Mouse (Mus musculus) liver, embryonic 16.5 days (tissue): Measurements from ENCODE around the gene Shf. TPM values are rescaled to one million over a fixed set of nuclear protein-coding genes. Genes with fewer than 3 reads are reported as not detected.

Experiments
- ATAC-seq: fragments of 200-750 bp; cut with Nextera tagmentation; 2 replicates; pipeline ENCODE4 v1.8.0; 2017; ENCODE audit warnings: low read depth, mild to moderate bottlenecking, moderate number of reproducible peaks, moderate library complexity
- H3K27ac ChIP-seq: fragments of 300-500 bp; sonication (generic); 2 replicates; pipeline ENCODE4 v1.5.1; 2014; ENCODE audit warnings: mild to moderate bottlenecking, low read length
- H3K27me3 ChIP-seq: fragments of 300-500 bp; sonication (generic); 2 replicates; pipeline ENCODE4 v1.6.1; 2014; ENCODE audit warnings: low read depth, low read length, mixed read lengths; ENCODE audit not compliant: control insufficient read depth, insufficient read depth
- H3K36me3 ChIP-seq: fragments of 300-500 bp; sonication (generic); 2 replicates; pipeline ENCODE4 v1.6.1; 2014; ENCODE audit warnings: mild to moderate bottlenecking; ENCODE audit not compliant: control insufficient read depth, insufficient read depth
- H3K4me1 ChIP-seq: fragments of 300-500 bp; sonication (generic); 2 replicates; pipeline ENCODE4 v1.6.1; 2014; ENCODE audit warnings: low read depth, low read length, mixed read lengths; ENCODE audit not compliant: control insufficient read depth
- H3K4me2 ChIP-seq: fragments of 300-500 bp; sonication (generic); 2 replicates; pipeline ENCODE4 v1.6.1; 2014; ENCODE audit warnings: low read depth, low read length, mixed read lengths
- H3K4me3 ChIP-seq: fragments of 300-500 bp; sonication (generic); 2 replicates; pipeline ENCODE4 v1.5.1; 2014; ENCODE audit warnings: low read depth, mild to moderate bottlenecking, low read length
- H3K9ac ChIP-seq: fragments of 300-500 bp; sonication (generic); 2 replicates; pipeline ENCODE4 v1.6.1; 2014; ENCODE audit warnings: low read depth, low read length
- H3K9me3 ChIP-seq: fragments of 300-500 bp; sonication (generic); replicated peaks from 2 replicates; pipeline ENCODE4 v1.6.1; 2016; ENCODE audit warnings: low read length; ENCODE audit not compliant: control insufficient read depth
- WGBS: fragments of 180-500 bp; shearing (Covaris S2); extraction: QIAGEN DNeasy Blood & Tissue Kit; methylation state at CpG from one replicate; pipeline ENCODE4 v1.1.7; 2014; ENCODE audit not compliant: insufficient replicate concordance; 5-methylcytosine and 5-hydroxymethylcytosine counted together
- polyA plus RNA-seq: library from polyadenylated mRNA; unstranded; fragments of >200 nt; fragmentation: Nextera tagmentation; extraction: Ambion mirVana; gene quantifications from 2 replicates; pipeline ENCODE4 v1.2.1, GENCODE M21; 2015

Shf gene
- polyA plus RNA-seq, 1 experiment from 2014 or later = 1.3 TPM

DNA sequence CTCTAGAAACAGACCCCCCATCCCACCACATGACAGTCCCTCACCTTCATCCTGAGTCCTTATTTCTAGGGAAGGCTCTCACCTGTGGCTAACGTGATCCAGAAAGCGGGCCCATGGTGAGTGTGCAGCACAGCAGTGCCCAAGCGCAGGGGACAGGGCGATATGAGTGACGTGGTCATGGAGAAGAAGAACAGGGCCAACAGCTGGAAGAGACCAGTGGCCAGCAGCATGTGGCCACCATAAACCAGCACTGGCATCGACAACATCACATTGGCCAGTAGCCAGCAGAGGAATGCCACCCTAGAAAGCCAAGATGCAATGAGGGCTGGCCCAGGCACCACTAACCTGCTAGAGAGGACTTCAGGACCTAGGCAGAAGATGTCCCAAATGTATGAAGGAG is 64.4 kb downstream of the Shf start:
- no peak overlapping the region for H3K27ac ChIP-seq
- no peak for ATAC-seq
- H3K4me2 ChIP-seq = no peak overlapping the region
- 71% methylated on average over 6 of the region's 6 CpGs for WGBS
- H3K36me3 ChIP-seq = no peaks in the 10 kb centered on the region
- no peak overlapping the region for H3K9ac ChIP-seq
- H3K4me3 ChIP-seq = no peak overlapping the region
- peaks cover 6% of the 10 kb centered on the region for H3K4me1 ChIP-seq
- H3K27me3 ChIP-seq = peaks cover 52% of the 10 kb centered on the region
- H3K9me3 ChIP-seq = no peaks in the 10 kb centered on the region

DNA sequence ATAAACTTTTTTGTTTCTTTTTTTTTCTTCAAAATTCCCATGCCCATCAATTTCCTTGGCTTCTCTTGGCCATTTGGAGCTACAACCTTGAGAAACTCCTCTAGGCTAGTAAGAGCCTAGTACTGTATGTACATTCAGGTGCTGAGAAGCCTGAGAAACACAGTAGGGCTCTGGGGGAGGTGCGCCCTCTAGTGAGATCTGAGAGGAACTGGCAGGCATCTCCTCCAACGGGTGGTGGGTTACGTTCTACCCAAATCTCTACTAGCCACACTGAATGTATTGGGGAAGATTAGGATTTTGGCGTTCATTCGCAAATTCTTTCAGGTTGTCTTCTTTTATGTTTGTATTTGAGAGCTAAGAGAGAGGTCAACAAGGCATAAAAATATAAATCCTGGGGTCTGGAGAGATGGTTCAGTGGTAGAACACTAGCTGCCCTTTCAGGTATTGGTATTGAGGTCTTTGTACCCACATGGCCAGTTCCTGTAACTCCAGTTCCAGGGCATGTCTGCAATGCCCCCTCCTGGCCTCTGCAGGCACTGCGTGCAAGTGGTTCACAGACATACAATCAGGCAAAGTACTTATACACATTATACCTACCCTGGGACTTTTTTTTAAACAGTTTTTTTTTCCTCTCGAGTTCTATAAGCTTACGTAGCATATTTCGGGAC is 66.3 kb downstream of the Shf start:
- peaks cover 67% of the 10 kb centered on the region for H3K27me3 ChIP-seq
- no peak overlapping the region for H3K4me2 ChIP-seq
- peak; percentile 50 for ATAC-seq
- no peak overlapping the region for H3K9ac ChIP-seq
- no peak overlapping the region for H3K27ac ChIP-seq
- WGBS = 6% methylated on average over 9 of the region's 9 CpGs
- H3K9me3 ChIP-seq = no peaks in the 10 kb centered on the region
- peaks cover 11% of the 10 kb centered on the region for H3K4me1 ChIP-seq
- no peak overlapping the region for H3K4me3 ChIP-seq
- H3K36me3 ChIP-seq = no peaks in the 10 kb centered on the region

DNA sequence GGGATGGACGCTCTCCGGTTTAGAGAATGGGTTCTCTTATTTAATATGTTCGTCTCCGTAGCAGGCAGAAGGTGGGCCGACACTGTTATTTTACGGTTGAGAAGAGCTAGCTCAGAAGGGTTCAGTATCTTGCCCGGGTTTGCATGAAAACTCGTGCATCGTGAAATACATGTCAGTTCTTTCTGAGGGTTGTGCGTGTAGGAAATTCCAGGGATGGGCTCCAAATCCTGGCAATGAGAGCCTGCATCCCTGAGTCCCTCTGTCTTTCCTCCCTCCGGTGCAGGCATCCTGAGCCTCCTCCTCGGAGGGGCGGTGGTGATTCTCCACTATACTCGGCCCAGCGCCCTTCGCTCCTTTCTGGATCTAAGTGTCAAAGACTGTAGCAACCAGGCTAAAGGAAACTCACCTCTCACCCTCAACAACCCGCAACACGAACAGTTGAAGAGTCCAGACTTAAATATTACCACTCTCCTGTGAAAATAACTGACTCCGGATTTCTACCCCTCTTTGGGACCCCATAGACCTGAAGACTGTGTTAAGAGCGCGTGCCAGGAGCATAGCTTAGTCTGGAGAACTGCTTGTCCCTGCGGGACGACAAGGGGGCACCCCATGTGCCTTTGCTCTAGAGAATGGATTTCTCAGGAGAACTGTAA is 66.9 kb downstream of the Shf start:
- Histone ChIP-seq H3K4me1 (peaks cover 11% of the 10 kb centered on the region), H3K4me3 (peak overlapping the region; percentile 34), H3K27me3 (peaks cover 70% of the 10 kb centered on the region), H3K9ac (no peak overlapping the region), H3K36me3 (no peaks in the 10 kb centered on the region), H3K4me2 (peak overlapping the region; percentile 41), H3K27ac (no peak overlapping the region), H3K9me3 (no peaks in the 10 kb centered on the region)
- 10% methylated on average over 23 of the region's 23 CpGs for WGBS
- ATAC-seq = no peak

DNA sequence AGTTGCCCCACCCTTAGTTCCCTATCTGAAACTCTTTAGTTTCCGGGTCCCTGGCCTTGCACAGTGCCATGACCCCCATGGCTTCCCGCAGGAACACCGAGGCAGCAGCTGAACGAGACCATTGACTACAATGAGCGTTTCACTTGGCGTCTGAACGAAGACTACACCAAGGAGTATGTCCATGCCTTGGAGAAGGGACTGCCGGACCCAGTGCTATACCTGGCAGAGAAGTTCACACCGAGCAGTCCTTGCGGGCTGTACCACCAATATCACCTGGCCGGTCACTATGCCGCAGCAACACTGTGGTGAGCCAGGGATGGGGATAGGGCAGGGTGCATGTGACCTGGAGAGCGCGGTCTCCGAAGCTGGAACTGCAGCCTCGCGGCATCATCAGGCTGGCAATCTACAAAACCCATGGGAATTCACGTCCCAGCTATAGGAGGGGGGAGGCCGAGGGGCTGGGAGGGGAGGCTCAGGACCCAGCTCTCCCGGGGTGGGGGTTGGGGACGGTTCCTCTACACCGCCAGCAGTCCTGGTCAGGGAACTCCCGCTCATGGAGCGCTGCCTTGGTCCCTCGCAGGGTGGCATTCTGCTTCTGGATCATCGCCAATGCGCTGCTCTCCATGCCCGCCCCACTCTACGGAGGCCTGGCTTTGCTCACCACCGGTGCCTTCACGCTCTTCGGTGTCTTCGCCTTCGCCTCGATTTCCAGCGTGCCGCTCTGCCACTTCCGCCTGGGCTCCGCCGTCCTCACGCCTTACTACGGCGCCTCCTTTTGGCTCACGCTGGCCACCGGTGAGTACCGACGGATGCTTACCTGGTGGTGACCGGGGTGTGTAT is 67.7 kb downstream of the Shf start:
- ATAC-seq = no peak
- H3K9me3 ChIP-seq = no peaks in the 10 kb centered on the region
- H3K9ac ChIP-seq = no peak overlapping the region

DNA sequence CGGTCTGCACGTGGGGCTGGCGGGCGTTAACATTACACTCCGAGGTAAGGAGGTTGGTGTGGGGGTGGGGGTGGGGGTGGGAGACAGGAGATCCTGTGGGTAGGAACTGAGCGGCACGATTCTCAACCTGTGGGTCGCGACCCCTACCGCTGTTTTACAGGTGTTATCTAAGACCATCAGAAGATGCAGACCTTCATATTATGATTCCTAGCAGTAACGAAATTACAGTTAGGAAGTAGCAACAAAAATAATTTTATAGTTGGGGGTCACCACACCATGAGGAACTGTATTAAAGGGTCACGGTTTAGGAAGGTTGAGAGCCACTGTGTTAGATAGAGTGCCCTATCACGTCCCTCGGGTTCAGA is 68.3 kb downstream of the Shf start:
- no peak for ATAC-seq
- 5% methylated on average over 14 of the region's 14 CpGs for WGBS
- Histone ChIP-seq H3K36me3 (no peaks in the 10 kb centered on the region), H3K4me1 (peaks cover 11% of the 10 kb centered on the region), H3K27me3 (peaks cover 74% of the 10 kb centered on the region), H3K4me2 (no peak overlapping the region), H3K9ac (no peak overlapping the region), H3K4me3 (no peak overlapping the region; the same call in 1 of the 2 replicates), H3K27ac (no peak overlapping the region), H3K9me3 (no peaks in the 10 kb centered on the region)

More for the DNA sequence above, 67.7 kb downstream of the Shf start:
- Histone ChIP-seq H3K27me3 (peaks cover 69% of the 10 kb centered on the region), H3K4me1 (peaks cover 11% of the 10 kb centered on the region), H3K27ac (no peak overlapping the region), H3K4me3 (peak overlapping the region; percentile 34), H3K36me3 (no peaks in the 10 kb centered on the region), H3K4me2 (peak overlapping the region; percentile 41)
- 1% methylated on average over 48 of the region's 48 CpGs for WGBS

DNA sequence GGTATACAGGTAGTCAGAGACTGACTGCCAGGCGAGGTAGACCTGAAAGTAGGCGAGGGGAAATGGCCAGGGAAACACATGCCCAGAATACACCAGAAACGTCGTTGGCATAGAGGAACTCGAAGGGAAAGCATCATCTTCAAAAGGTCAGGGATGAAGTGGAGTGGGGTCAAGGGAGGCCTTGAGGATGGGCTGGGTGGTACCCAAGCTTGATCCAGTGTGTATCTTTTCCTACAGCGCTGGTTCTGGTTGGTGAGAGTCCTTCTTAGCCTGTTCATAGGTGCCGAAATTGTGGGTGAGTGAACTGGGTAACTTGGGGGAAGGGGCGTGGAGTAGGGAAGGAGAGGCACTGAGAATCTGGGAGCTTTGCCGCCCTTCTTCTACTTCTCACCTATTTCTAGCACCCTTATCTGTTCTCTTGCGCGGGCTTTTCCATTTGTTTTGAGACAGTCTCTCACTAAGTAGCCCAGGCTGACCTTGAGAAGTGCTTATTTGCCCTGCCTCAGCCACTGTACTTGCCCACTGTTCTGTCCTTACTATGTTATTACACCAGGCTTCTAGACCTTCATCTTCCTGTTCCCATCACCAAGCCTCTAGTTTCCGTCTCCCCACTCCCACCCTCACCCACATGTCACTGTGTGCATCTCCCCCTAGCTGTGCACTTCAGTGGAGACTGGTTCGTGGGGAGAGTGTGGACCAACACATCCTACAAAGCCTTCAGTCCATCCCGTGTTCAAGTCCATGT is 68.9 kb downstream of the Shf start:
- no peak overlapping the region for H3K4me3 ChIP-seq
- H3K36me3 ChIP-seq = no peaks in the 10 kb centered on the region
- H3K4me2 ChIP-seq = no peak overlapping the region
- no peak for ATAC-seq
- H3K9me3 ChIP-seq = no peaks in the 10 kb centered on the region
- peaks cover 79% of the 10 kb centered on the region for H3K27me3 ChIP-seq
- 9% methylated on average over 14 of the region's 14 CpGs for WGBS
- no peak overlapping the region for H3K27ac ChIP-seq
- H3K9ac ChIP-seq = no peak overlapping the region
- peaks cover 11% of the 10 kb centered on the region for H3K4me1 ChIP-seq

Other genes starting within 250 kb of the Shf start
- 426 and 495 TPM in 2 replicates for gene B2m, start 221.5 kb downstream of the Shf start, polyA plus RNA-seq
- gene Trim69, start 208.5 kb downstream of the Shf start, polyA plus RNA-seq = 0.05 and 0.07 TPM in 2 replicates
- gene Patl2, start 183.0 kb downstream of the Shf start, polyA plus RNA-seq = 0.04 and 0.07 TPM in 2 replicates
- gene Terb2, start 182.9 kb downstream of the Shf start, polyA plus RNA-seq = not detected in 2 replicates
- 193 and 196 TPM in 2 replicates for gene Sord, start 134.4 kb downstream of the Shf start, polyA plus RNA-seq
- gene Duox2, start 70.7 kb downstream of the Shf start, polyA plus RNA-seq = not detected in 2 replicates
- gene Duoxa2, start 70.3 kb downstream of the Shf start, polyA plus RNA-seq = not detected in 2 replicates
- 0.05 TPM in 1 of 2 replicates, not detected in the other for gene Duoxa1, start 55.4 kb downstream of the Shf start, polyA plus RNA-seq
- not detected in 2 replicates for gene Duox1, start 53.5 kb downstream of the Shf start, polyA plus RNA-seq
- gene Slc28a2, start 57.3 kb upstream of the Shf start, polyA plus RNA-seq = 1.6 and 2.3 TPM in 2 replicates
- 0.05 TPM in 1 of 2 replicates, not detected in the other for gene Gm14085, start 115.8 kb upstream of the Shf start, polyA plus RNA-seq
- gene Gatm, start 242.1 kb upstream of the Shf start, polyA plus RNA-seq = 27.4 and 29.7 TPM in 2 replicates